Mouse (Mus musculus) cerebellum, adult 9-10 months (tissue): Measurements from ENCODE around the gene Evi5.
"Not testable (repeated sequence)": the region's sequence is repeated elsewhere in the genome, so short reads cannot be mapped to it uniquely, and the experiment has no call there.

Source experiments
- DNase-seq: peaks from one replicate; pipeline ENCODE4 v3.0.0; 2022

The Evi5 gene

DNA sequence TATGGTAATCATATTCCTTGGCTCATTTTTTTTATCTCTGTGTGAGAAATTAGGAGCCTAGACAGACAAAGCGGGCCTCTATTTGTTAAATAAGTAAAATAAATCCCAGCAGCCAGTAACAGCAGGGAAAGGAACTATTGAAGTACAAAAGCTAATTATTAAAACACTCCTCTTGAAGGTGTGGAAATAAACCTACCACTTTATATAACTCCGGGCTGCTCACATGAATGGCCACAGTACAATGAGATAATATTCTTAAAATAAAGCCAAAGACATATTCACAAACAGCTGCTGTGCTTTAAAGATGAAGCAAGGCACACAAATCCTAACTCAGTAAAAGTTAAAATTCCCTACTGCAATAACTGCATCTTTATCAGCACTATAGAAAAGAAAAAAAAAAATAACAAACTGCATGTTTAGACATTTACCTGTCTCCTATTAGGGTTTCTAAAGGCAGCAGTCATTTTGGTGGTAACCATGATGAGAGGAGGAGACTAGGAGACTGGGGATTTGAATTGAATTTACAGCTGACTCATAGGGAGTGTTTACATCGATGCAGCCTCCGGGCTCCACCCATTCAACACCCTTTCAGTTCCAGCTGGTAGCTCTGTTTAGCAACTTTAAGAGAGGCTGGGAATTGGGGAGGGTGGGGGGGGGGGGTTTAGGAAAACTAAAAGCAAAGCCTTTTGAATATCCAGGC is at the start of gene Evi5:
Gene Evi5 (minus strand): TSS at position 547 of the 700 bp plus-strand sequence.
- no peak for DNase-seq

DNA sequence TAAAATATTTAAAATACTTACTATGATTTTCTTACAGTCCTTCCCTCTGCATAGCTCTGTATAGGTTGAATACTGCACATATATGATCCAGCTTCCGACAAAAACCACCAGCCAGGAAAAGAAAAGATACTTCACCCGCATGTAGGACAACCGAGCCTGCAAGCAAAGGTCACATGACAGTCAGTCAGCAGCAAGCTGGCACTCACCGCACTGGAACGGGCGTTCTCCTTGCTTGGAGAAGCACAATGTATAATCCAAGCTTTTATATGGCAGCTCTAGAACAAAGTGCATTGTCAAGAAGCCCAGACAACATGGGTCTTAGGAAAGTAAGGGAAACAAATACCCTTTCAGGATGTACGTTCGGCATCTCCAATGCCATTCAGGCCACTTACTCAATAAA is 49.7 kb upstream of the Evi5 start:
- peak; percentile 74 for DNase-seq

DNA sequence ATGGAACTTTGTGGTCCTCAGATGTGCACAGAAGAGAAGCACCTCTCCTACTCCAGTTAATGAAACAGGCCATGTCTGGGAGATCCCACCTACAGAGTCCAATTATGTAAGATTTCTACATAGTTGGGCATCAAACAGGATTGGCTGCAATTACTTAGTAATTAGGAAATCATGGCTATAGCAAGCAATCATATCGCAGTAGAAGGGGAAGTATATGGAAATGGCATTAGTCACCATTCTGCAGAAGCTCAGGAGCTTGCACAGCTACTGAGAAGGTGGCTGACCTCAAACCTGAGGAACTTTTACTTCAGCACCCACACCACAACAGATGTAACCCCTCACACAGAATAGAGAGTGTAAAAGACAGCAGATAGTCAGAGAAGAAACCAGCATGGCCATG is 47.9 kb upstream of the Evi5 start:
- DNase-seq: no peak

DNA sequence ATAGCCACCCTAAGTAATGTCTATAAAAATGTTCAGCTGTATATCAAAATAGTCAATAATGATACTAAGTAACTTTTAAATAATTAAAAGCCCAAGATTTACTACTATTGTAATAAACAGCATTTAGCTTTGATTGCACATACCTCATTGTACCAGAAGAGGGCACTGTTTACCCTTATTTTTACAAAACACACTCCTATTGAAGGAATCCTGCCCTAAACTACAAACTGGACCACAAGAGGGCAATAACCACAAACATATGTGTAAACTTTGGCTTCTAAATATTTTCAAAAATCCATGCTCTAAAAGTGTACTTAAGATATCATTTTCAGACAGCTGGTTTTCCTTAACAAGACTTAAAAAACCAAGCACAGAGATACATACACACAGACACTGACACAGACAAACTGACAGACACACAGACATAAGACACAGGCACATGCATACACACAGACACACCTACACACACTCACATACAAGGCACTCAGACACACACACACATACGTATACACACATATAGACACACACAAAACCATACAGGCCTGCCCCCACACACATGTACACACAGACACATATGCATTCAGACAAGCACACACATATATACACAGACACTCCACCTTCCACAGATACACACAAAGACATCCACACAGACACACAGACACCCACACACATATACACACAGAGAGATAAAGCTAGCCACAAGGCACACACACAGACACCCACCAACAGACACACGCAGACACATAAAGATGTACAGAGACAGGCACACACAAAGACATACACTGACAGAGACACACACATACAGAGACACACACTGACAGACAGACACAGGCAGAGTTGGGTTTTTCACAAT is 46.7 kb upstream of the Evi5 start:
- DNase-seq: peak; percentile 94

DNA sequence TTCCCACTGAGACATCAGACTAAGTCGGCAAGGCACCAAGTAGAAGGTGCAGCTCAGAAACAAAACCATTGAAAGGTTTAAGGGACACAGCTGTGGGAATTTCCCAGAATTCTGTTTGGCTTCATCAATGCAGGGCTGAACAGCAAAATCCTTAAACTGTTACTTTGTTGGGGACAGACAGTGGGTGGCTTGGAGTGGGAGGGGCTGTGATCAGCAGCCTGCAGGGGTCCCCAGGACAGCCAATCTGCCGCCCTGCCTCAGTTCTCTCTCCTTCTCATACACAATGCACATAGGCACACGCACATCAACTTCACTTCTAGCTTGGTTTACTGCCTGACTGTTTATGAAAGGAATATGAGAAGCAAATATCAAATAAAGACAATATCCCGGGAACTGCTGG is 40.4 kb upstream of the Evi5 start:
- no peak for DNase-seq

DNA sequence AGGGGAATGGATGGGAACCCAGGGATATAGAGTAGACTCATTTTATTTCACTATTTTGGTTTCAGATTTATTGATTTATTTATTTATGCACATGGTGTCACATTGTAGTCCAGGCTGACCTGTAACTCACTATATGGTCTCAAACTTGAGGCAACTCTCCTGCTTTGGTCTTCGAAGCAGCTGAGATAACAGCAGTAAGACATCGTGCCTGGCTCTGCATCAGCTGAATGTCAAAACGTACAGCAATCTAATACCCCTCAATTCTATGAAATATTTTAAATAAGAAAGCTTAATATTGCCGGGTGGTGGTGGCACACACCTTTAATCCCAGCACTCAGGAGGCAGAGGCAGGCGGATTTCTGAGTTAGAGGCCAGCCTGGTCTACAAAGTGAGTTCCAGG is 36.1 kb upstream of the Evi5 start:
- no peak for DNase-seq

DNA sequence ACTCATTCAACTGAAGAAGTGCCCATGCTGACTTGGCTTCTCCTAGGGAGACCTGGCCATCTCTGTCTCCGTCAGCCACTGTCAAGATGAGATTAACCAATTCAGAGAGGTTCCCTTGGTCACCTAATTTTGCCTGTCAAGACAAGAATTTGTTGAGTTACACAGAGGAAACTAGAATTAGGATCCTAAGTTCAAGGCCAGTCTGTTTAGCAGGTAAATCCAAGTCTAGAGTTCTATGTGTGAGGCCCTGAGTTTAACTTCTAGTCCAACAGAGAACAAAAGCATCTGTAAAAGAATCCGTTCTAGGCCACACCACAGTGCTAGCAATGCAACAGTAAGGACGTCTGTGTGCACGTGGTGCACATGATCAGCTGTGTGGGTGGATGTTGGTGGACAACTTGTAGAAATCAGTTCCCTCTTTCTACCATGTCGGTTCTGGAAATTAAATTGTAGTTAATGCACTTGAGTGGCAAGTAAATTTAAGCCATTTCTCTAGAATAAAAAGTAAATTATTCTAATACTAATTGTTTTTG is 35.2 kb upstream of the Evi5 start:
- no peak for DNase-seq

DNA sequence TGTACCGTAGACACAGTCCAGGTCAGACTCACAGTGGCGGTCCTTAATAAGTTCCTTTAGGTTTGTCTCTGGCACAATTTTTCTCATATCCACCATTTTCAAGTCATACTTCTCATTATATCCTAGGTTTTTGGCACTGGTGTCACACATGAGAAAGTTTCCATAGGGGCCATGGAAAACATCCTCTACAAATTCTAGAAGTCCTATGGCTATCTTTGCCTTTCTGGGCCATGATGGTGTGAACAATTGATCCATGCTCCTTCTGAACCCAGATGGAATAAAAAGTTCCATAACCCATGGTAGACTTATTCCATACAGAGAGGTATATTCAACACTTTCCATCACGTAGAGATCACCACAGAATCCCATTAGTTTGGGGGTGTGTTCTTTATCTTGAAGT is 34.8 kb upstream of the Evi5 start:
- DNase-seq: no peak

DNA sequence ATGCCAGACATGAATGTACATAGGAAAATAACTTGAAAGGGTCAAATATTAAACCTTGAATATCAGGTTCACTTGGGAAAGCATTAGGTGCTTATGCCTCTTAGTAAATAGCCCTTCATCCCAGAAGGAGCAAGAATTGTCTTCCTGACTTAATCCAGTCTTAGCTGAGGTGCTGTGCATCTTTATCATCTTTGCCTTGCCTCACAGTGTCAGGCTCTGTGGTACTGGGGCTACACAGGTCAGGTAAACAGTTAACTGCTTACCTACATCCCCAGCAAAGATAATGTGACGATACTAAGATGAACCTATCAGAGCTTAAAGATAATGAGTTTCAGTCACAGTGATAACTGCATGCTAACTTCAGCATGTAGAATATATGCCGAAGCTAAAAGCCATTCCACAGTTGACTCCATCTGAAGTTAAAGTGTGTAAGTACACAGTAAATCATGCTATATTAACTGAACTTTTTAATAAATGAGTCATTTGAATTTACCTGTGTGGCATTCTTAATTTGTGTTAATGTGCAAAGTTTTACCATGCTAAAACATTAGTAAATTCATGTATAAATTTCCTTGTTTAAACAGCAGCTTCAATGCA is 33.7 kb upstream of the Evi5 start:
- no peak for DNase-seq

DNA sequence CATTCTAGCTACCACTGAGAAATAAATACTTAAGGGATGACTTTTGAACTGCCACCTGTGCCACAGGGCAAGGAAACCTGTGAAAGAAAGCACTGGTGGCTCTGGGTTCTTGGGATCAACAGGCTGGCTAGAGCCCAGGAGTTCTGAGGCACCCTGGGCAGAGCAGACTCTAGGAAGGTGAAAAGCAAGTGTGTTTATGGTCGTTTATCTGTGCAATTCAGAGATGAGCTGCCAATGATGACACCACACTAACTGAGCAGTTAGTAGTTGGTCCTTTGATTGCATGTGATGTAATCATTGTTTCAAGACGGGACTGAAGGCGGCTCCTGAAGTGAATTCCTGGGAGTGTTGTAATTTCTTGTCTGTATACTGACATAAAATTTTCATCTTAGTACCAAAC is 29.4 kb upstream of the Evi5 start:
- peak; percentile 1 for DNase-seq

DNA sequence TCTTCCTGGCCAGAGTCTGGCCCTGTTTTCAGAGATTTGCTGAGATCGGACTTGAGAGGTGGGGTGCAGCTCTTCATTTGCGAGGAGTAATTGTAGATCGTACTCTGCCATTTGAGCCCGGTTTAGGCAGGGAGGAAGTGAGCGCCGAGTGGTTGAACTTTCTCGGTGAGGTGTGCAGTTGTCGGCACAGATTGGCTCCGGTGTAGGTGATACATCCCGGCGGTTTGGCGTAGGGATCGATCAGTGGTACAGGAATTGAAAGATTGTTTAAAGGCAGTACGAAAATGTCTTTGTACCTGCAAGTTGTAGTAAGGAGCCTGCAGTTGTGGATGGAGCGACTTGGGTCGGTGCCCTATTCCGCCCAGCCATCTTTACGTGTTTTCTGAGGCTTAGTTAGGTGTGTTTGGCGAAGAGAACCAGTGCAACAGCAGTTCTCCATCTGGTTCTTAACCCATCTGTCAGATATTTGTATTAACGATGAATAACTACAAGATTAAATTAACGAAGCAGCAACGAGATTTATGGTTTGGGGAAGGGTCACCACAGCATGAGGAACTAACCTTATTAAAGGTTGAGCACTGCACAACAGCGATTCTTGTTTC is 26.2 kb upstream of the Evi5 start:
- no peak for DNase-seq

DNA sequence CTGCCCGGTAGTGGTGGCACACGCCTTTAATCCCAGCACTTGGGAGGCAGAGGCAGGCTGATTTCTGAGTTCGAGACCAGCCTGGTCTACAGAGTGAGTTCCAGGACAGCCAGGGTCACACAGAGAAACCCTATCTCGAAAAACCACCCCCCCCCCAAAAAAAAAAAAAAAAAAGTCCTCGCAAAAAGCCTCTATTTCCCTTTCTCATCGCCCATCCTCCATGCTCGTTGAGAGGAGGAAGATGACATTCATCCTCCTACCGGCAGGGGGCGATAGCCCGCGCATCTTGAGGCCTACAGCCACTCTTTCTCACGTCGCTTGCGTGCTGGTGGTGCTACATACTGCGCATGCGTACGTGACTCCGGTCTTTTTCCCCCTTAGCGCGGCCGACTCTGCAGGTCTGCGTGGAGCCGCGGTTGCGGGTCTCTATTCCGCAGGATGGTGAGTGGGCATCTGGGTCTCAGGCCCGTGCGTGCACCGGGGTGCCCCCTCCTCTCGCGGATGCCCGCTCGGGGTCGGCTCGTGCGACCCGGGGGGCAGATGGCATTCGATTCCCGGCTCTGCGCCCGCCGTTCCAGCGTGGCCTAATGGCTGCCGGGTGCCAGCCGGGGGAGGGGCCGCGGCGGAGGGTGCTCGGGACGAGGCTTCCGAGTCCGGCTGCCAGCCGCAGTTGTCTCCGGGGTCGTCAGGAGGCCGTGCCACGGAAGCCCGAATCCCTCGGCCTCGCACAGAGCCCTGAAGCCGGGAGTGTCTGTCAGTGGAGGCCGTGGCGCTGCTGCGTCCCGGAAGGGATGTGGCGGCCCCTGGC is 25.5 kb upstream of the Evi5 start, which contains the start of gene Rpl5:
Gene Rpl5 (plus strand): TSS at position 297 of the 808 bp plus-strand sequence.
- peak; percentile 97 for DNase-seq

DNA sequence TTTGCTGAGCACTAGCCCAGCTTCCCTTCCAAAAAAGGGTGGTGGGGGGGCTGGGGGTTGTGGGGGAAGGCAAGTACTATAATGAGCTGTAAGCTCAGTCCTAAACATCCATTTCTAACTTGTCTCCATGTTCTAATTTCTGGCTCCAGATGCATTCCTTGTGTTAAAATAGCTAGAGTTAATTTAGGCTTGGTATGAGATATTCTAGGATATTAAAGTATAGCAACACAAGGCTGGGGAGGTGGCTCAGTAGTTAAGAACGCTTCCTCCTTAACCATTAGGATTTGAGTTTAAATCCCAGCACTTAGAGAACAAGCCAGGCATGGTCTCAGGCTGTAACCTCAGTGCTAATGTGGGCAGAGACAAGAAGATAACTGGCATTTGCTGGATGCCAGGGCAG is 21.4 kb upstream of the Evi5 start:
- DNase-seq: no peak

DNA sequence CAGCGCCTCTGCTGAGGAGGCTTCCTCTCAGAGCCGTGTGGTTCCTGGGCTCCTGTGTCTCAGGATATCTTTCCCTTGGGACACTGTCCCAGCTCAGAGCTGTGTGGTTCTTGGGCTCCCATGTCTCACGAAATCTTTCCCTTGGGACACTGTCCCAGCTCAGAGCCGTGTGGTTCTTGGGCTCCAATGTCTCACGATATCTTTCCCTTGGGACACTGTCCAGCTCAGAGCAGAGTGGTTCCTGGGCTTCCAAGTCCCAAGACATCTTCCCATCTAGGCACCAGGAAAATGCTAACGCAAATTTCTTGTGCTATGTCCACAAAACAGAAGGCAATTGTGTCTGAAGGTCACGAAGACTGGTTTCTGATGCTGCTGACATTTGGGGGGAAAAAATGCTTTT is 19.8 kb upstream of the Evi5 start:
- DNase-seq: no peak

DNA sequence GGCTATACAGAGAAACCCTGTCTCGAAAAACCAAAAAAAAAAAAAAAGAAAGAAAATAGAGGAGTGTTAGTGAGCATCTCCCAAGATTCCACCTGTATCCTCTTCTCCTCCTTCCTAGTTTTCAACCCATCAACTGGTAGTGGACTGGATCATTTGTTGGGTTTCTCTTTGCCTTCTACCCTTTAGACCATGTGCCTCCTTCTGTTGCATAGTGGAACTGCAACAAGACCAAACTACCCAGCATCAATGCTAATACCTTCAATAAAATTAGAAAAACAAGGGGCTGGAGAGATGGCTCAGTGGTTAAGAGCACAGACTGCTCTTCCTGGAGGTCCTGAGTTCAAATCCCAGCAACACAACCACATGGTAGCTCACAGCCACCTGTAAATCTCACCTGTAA is 16.6 kb upstream of the Evi5 start:
- not testable (repeated sequence) for DNase-seq

DNA sequence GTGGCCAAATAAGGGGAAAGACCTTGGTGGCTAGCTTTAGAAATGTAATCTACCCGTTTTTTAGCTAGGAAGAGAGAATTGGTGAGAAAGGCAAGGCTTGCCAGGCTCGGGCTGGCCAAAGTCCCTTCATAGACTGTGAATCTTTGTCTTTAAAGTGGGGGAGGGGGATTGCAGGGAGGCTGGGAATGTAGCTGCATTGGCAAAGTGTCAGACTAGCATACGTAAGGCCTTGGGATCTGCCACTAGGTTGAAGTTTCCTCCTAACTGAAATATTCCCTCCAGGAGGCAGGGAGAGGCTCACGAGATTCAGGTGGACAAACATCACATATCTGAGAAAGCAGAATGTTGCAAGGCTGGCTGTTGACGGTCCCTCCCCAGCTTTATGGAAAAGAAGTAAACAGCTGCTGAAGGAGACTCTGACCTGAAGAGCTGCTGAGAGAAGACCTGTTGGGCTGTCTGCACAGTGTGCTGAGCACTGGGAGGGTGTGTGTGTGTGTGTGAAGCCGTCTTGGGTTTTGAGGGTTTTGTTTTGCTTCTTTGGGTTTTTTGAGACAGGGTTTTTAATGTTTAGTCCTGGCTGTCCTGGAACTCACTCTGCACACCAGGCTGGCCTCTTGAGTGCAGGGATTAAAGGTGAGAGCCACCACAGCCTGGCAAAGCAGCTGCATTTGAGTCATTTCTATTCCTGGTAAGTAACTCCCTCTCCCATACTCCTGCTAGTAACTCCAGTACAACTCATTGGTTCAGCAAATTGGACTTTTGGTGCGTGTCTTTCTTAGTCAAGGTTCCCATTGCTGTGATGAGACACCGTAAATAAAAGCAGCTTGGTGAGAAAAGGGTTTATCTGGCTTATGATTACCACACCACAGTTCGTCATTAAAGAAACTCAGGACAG is 15.3 kb upstream of the Evi5 start:
- no peak for DNase-seq

DNA sequence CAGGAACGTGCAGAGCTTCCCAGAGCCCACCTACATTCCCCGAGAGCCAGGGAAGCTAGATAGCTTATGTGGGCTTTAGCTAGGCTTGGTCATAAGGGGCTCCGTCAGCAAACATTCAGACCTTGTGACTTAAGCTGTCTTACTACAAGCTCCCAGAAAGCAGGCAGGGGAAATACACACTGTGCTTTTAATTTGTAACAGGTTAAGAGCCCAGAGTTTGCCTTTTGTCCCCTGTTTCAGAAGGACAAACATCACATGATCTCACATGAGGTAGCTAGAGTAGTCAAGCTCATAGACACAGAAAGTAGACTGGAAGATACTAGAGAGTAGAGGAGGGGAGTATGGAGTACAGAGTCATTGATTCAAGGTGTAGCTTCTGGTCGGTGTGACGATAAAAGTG is 5.8 kb upstream of the Evi5 start:
- DNase-seq: no peak

DNA sequence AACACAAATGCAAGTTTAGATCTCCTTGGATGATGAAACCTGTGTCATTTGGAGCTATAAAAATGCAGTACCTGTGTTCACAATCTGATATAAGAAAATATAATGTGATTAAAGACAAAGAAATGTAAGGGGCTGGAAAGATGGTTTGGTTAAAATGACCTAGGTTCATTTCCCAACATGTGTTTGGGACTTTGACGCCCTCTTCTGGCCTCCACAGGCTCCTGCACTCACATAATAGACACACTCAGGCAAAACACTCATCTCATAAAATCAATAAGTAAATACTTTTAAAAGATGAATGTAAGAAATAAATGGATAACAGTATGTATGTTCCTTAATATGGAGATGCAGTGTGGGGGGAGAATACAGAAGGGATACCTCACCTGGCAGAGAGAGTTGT is 2.1 kb upstream of the Evi5 start:
- DNase-seq: no peak

DNA sequence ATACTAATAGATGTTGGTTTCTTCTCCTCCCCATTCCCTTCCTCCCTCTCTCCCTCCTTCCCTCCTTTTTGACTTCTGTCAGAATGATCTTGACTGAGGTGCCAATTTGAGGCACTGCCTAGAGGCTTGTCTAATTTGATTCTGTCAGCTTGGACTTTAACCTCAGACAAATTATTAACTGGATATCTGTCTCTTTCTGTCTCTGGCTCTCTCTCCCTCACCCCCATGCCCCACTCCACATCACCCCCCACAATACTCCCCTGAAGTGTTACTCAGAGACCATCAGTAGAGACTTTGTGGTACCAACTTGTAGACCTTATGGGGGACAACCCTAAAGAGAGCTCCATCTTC is 329 bp upstream of the Evi5 start:
- no peak for DNase-seq

DNA sequence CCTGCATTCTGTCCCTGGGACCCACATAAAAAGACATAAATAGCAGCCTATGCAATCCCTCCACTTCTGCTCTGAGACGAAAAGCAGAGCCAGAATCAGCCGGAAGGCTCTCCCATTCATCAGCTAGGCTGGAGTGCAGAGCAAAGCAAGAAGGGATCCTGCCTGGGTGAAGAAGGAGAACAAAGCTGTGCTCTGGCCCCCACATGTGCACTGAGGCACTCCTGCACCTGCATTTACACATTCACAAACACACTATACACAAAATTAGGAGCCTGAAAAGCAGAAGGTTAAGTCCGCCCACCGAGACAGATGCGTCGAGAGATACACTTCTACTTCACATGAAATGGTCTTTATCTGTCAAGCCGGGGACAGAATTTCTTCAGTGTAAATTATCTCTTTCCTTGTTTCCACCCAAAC is 1.0 kb downstream of the Evi5 start:
- DNase-seq: no peak

DNA sequence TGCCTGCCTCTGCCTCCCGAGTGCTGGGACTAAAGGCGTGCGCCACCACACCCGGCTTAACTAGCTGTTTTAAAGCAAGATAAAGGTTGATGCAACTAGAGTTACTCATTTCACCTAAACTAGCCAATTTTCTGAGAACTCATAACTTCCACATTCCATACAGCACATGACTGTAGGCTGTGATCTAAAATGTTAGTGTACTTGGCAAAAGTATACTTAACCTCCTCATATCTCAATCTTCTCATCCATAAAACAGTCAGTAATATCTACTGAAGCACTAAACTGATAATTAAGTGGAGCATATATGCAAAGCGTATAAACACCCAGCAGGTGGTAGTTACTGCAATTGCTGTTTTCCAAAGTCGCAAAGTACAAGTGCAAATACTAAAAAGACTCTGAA is 1.6 kb downstream of the Evi5 start:
- DNase-seq: no peak
